ENCODE assay signal across 8 mouse cellular contexts in genomic region chr5:30944956-30945781, GRCm38 (mm10). TPM values are rescaled to one million over a fixed set of nuclear protein-coding genes. Genes with fewer than 3 reads are reported as not detected.
DNase-seq lines count a peak whose midpoint lies in the region; ATAC-seq lines count a peak whose summit lies in the region.

Gene Cgref1, minus strand, starts transcription at chr5:30945591.

- H3K4me1 ChIP-seq in intestine, embryonic 14.5 days (replicated peaks; ENCODE audit: control insufficient read depth, insufficient read depth, low read length), result 0 out of 2 replicates have a peak, but pooled peaks cover 6% of the 10 kb centered on the region

- H3K36me3 ChIP-seq in intestine, embryonic 14.5 days (ENCODE audit: control insufficient read depth, insufficient read depth, low read length), result no peaks in the 10 kb centered on the region

- 5% methylated on average over 42 of the region's 44 CpGs for WGBS in intestine, embryonic 14.5 days

- peak; percentile 61 to 65 for DNase-seq in adrenal gland, adult 18-20 months (ENCODE audit: low spot score in 2 of 2)
- DNase-seq in cerebellum, adult 9-10 months, result peak; percentile 80
- peak; percentile 55 to 58 for DNase-seq in frontal cortex, postnatal 25 days (ENCODE audit: low spot score in 2 of 2)
- DNase-seq in intestine, embryonic 14.5 days (ENCODE audit: low spot score), result peak; percentile 74
- DNase-seq in left cerebral cortex, adult 8-10 months (ENCODE audit: low spot score in 2 of 2), result peak; percentile 55 to 82
- DNase-seq in lung, postnatal 36 days, result peak; percentile 69
- peak; percentile 77 to 81 for DNase-seq in right cerebral cortex, postnatal 36 days (ENCODE audit: low spot score in 2 of 2)

- H3K9ac ChIP-seq in intestine, embryonic 14.5 days (ENCODE audit: low read length), result peak within 1 kb of the TSS; percentile 47

- peak within 1 kb of the TSS; percentile 75 for H3K4me2 ChIP-seq in intestine, embryonic 14.5 days (ENCODE audit: low read length)

- ATAC-seq in intestine, embryonic 14.5 days (replicated peaks; ENCODE audit: low FRiP score, low TSS enrichment, low read depth), result peak; percentile 54
- no peak for ATAC-seq in inflammation-experienced regulatory T-cells, adult 6 months

- H3K27me3 ChIP-seq in intestine, embryonic 14.5 days (replicated peaks; ENCODE audit: control insufficient read depth, insufficient read depth, low read length), result peaks cover 18% of the 10 kb centered on the region

- H3K27ac ChIP-seq in intestine, embryonic 14.5 days (ENCODE audit: low read depth), result no peak within 1 kb of the TSS

- no peaks in the 10 kb centered on the region for H3K9me3 ChIP-seq in intestine, embryonic 14.5 days (ENCODE audit: control insufficient read depth, low read length)

- peak within 1 kb of the TSS; percentile 41 for H3K4me3 ChIP-seq in intestine, embryonic 14.5 days (ENCODE audit: low read depth, low read length)

RNA-seq across cellular contexts. Expression of gene Cgref1, which starts in this region (rescaled TPM):
- 1 to 10 TPM; 1.0 to 1.9 TPM for total RNA-seq in adrenal gland, adult 18-20 months (2021)
- polyA plus RNA-seq in intestine, embryonic 14.5 days (2014; fragmentation: Nextera tagmentation; extraction: Ambion mirVana), result 10.3 and 14.2 TPM in 2 replicates
- 10 to 100 TPM; 23.9 to 28.0 (median 27.1) TPM for total RNA-seq in left cerebral cortex, adult 8-10 months (2022)
- not detected for polyA plus RNA-seq in inflammation-experienced regulatory T-cells, adult 6 months (2017; shearing (Covaris generic))

Comparison
In these comparisons a context has a peak if more than half of its experiments do, and no peak if none do; other contexts are left out.
1. RNA of gene Cgref1 (total RNA-seq): 23.9 to 28.0 TPM in left cerebral cortex, adult 8-10 months; 1.0 to 1.9 TPM in adrenal gland, adult 18-20 months; every median in the first group is over 4 times any median in the second.
2. Peak in every context shown above with its lines, with median percentiles within 50 percentile points of each other: DNase-seq.